Mouse (Mus musculus) retina, postnatal 1 day (tissue): Measurements from ENCODE around the gene Nfkbil1.

ENCODE experiments used
- DNase-seq: peaks from one replicate; pipeline ENCODE4 v3.0.0-alpha.2; 2012

Gene Nfkbil1

GRCm38 (mm10) chr17:35253293-35254093 is 17.9 kb upstream of the Nfkbil1 start:
- no peak for DNase-seq

GRCm38 (mm10) chr17:35252619-35253292 is 17.2 kb upstream of the Nfkbil1 start:
- no peak for DNase-seq

- no peak for DNase-seq
Observed at GRCm38 (mm10) chr17:35251981-35252380, 16.4 kb upstream of the Nfkbil1 start.

- no peak for DNase-seq
Observed at GRCm38 (mm10) chr17:35251162-35251719, 15.6 kb upstream of the Nfkbil1 start.

- no peak for DNase-seq
Observed at GRCm38 (mm10) chr17:35250348-35251120, 14.9 kb upstream of the Nfkbil1 start.

GRCm38 (mm10) chr17:35249451-35250197 is 14.0 kb upstream of the Nfkbil1 start:
- no peak for DNase-seq

- DNase-seq: no peak
Observed at GRCm38 (mm10) chr17:35248986-35249385, 13.4 kb upstream of the Nfkbil1 start.

GRCm38 (mm10) chr17:35247144-35247543 is 11.6 kb upstream of the Nfkbil1 start:
- no peak for DNase-seq

GRCm38 (mm10) chr17:35245731-35246623 is 10.4 kb upstream of the Nfkbil1 start:
- DNase-seq: peak; percentile 56

GRCm38 (mm10) chr17:35244999-35245398 is 9.4 kb upstream of the Nfkbil1 start:
- DNase-seq: no peak

GRCm38 (mm10) chr17:35243086-35243485 is 7.5 kb upstream of the Nfkbil1 start:
- DNase-seq: peak; percentile 69

- DNase-seq: peak; percentile 86
Observed at GRCm38 (mm10) chr17:35242015-35242941, 6.7 kb upstream of the Nfkbil1 start.

- DNase-seq: peak; percentile 98
Observed at GRCm38 (mm10) chr17:35241305-35242014, 5.9 kb upstream of the Nfkbil1 start, which contains the start of gene Ddx39b. Gene Ddx39b, plus strand, starts transcription at chr17:35241746.

GRCm38 (mm10) chr17:35240384-35241304 is 5.1 kb upstream of the Nfkbil1 start:
- DNase-seq: no peak

- no peak for DNase-seq
Observed at GRCm38 (mm10) chr17:35239700-35240099, 4.1 kb upstream of the Nfkbil1 start.

- no peak for DNase-seq
Observed at GRCm38 (mm10) chr17:35237504-35237903, 1.9 kb upstream of the Nfkbil1 start.

GRCm38 (mm10) chr17:35236996-35237395 is 1.4 kb upstream of the Nfkbil1 start:
- no peak for DNase-seq

- peak; percentile 95 for DNase-seq
Observed at GRCm38 (mm10) chr17:35236390-35236746, 776 bp upstream of the Nfkbil1 start.
